Mouse (Mus musculus) effector memory CD4-positive, alpha-beta T cell, adult 5 months (primary cell): ENCODE data around the gene Foxn1. TPM values are rescaled to one million over a fixed set of nuclear protein-coding genes. Genes with fewer than 3 reads are reported as not detected.

Experiments used
- polyA plus RNA-seq: library from polyadenylated mRNA; unstranded; fragments of 100-300 nt; shearing (Covaris generic); gene quantifications from one replicate; pipeline ENCODE4 v1.2.1, GENCODE M21; 2017

Foxn1 gene
- polyA plus RNA-seq: not detected

GRCm38 (mm10) chr11:78386508-78387043 lies at the start of gene Foxn1:
Gene Foxn1, minus strand, starts transcription at chr11:78386558.

GRCm38 (mm10) chr11:78422055-78422819 lies 35.9 kb upstream of the Foxn1 start, which contains the start of gene Slc13a2:
Gene Slc13a2, minus strand, starts transcription at chr11:78422217.

GRCm38 (mm10) chr11:78343381-78344327 lies 42.7 kb downstream of the Foxn1 start, which contains the start of gene Unc119:
Gene Unc119, plus strand, starts transcription at chr11:78343482.

GRCm38 (mm10) chr11:78327634-78328511 lies 58.5 kb downstream of the Foxn1 start, which contains the start of gene Pigs:
Gene Pigs, plus strand, starts transcription at chr11:78328415.

GRCm38 (mm10) chr11:78322860-78323259 lies 63.5 kb downstream of the Foxn1 start, which contains the start of gene Aldoc:
Gene Aldoc, plus strand, starts transcription at chr11:78322968.

Other genes with a start within 250 kb of the Foxn1 start
- gene Traf4, start 221.0 kb downstream of the Foxn1 start, polyA plus RNA-seq: 108 TPM
- gene Nek8, start 209.9 kb downstream of the Foxn1 start, polyA plus RNA-seq: 15.5 TPM
- gene Tlcd1, start 209.8 kb downstream of the Foxn1 start, polyA plus RNA-seq: 7.0 TPM
- gene Rpl23a, start 203.0 kb downstream of the Foxn1 start, polyA plus RNA-seq: 1,692 TPM
- not detected for gene Rab34, start 198.1 kb downstream of the Foxn1 start, polyA plus RNA-seq
- gene Proca1, start 193.2 kb downstream of the Foxn1 start, polyA plus RNA-seq: not detected
- gene Sdf2, start 140.8 kb downstream of the Foxn1 start, polyA plus RNA-seq: 104 TPM
- gene Supt6, start 140.6 kb downstream of the Foxn1 start, polyA plus RNA-seq: 42.6 TPM
- 57.5 TPM for gene 2610507B11Rik, start 124.8 kb downstream of the Foxn1 start, polyA plus RNA-seq
- gene BC030499, start 95.7 kb downstream of the Foxn1 start, polyA plus RNA-seq: not detected
- gene Spag5, start 85.0 kb downstream of the Foxn1 start, polyA plus RNA-seq: 1.2 TPM
- 3.8 TPM for gene Aldoc, start 63.6 kb downstream of the Foxn1 start, polyA plus RNA-seq
- gene Pigs, start 58.1 kb downstream of the Foxn1 start, polyA plus RNA-seq: 65.6 TPM
- gene Unc119, start 43.1 kb downstream of the Foxn1 start, polyA plus RNA-seq: 30.0 TPM
- gene Slc13a2, start 35.7 kb upstream of the Foxn1 start, polyA plus RNA-seq: not detected
- 1.0 TPM for gene Slc46a1, start 79.1 kb upstream of the Foxn1 start, polyA plus RNA-seq
- 1.8 TPM for gene Sarm1, start 111.2 kb upstream of the Foxn1 start, polyA plus RNA-seq
- not detected for gene Vtn, start 112.5 kb upstream of the Foxn1 start, polyA plus RNA-seq
- not detected for gene Sebox, start 116.9 kb upstream of the Foxn1 start, polyA plus RNA-seq
- 16.0 TPM for gene Tmem199, start 125.6 kb upstream of the Foxn1 start, polyA plus RNA-seq
- 31.8 TPM for gene Poldip2, start 125.6 kb upstream of the Foxn1 start, polyA plus RNA-seq
- 11.7 TPM for gene Tnfaip1, start 149.8 kb upstream of the Foxn1 start, polyA plus RNA-seq
- gene Ift20, start 149.8 kb upstream of the Foxn1 start, polyA plus RNA-seq: 50.3 TPM
- gene Tmem97, start 164.2 kb upstream of the Foxn1 start, polyA plus RNA-seq: 17.7 TPM